In genomic region chr11:109873852-109874610, GRCm38 (mm10) we compare ENCODE assay signal across 11 mouse cellular contexts. TPM values are rescaled to one million over a fixed set of nuclear protein-coding genes. Genes with fewer than 3 reads are reported as not detected.
A peak's percentile ranks its signal among the peaks of the same experiment; 100 is the strongest.
DNase-seq lines count a peak whose midpoint lies in the region; ATAC-seq and TF ChIP-seq lines count a peak whose summit lies in the region.
"Had no signal": no experiment of that assay in that cellular context is flagged by ENCODE, and none has a peak within 500 bp of the region (broad histone marks: within the 10 kb centered on the region; RNA-seq: fewer than 3 reads in every experiment).

No protein-coding gene starts in this region.

- H3K4me1 ChIP-seq in heart, embryonic 14.5 days (ENCODE audit: control insufficient read depth in 2 of 2, insufficient read depth in 2 of 2, low read length in 2 of 2), result no peaks in the 10 kb centered on the region
- no peaks in the 10 kb centered on the region for H3K4me1 ChIP-seq in limb, embryonic 14.5 days (ENCODE audit: control insufficient read depth, insufficient read depth, low read length)
- H3K4me1 ChIP-seq in midbrain, embryonic 13.5 days (replicated peaks), result no peaks in the 10 kb centered on the region
- H3K4me1 ChIP-seq: embryonic facial prominence, embryonic 12.5 days had no signal

- 74% methylated on average over 22 of the region's 22 CpGs for WGBS in heart, embryonic 14.5 days
- WGBS in limb, embryonic 14.5 days, result 80% methylated on average over 22 of the region's 22 CpGs
- 86% methylated on average over 22 of the region's 22 CpGs for WGBS in midbrain, embryonic 13.5 days

- H3K27ac ChIP-seq in heart, embryonic 14.5 days (replicated peaks in 1 of 2; ENCODE audit: control insufficient read depth in 1 of 2, insufficient read depth in 1 of 2, low read depth in 2 of 2, low read length in 2 of 2), result peak overlapping the region; percentile 37 to 53; a peak in 3 of 4 replicates
- H3K27ac ChIP-seq in limb, embryonic 14.5 days (replicated peaks; ENCODE audit: low read depth, low read length), result 0 out of 2 replicates have a peak overlapping the region, but pooled peaks have one; percentile 3
- no peak overlapping the region for H3K27ac ChIP-seq in midbrain, embryonic 13.5 days
- H3K27ac ChIP-seq: embryonic facial prominence, embryonic 12.5 days had no signal

- H3K9ac ChIP-seq in heart, embryonic 14.5 days (ENCODE audit: low read length), result no peak overlapping the region
- H3K9ac ChIP-seq in limb, embryonic 14.5 days (ENCODE audit: low read depth, low read length, severe bottlenecking), result no peak overlapping the region
- no peak overlapping the region for H3K9ac ChIP-seq in midbrain, embryonic 13.5 days (replicated peaks)
- H3K9ac ChIP-seq: embryonic facial prominence, embryonic 12.5 days had no signal

- no peaks in the 10 kb centered on the region for H3K27me3 ChIP-seq in heart, embryonic 14.5 days (ENCODE audit: control insufficient read depth, insufficient read depth, low read length)
- no peaks in the 10 kb centered on the region for H3K27me3 ChIP-seq in limb, embryonic 14.5 days (ENCODE audit: control insufficient read depth, insufficient read depth, low read length)
- H3K27me3 ChIP-seq in midbrain, embryonic 13.5 days, result no peaks in the 10 kb centered on the region
- H3K27me3 ChIP-seq: embryonic facial prominence, embryonic 12.5 days had no signal

- no peaks in the 10 kb centered on the region for H3K36me3 ChIP-seq in heart, embryonic 14.5 days (ENCODE audit: control insufficient read depth, insufficient read depth, low read length)
- no peaks in the 10 kb centered on the region for H3K36me3 ChIP-seq in limb, embryonic 14.5 days (ENCODE audit: control insufficient read depth, insufficient read depth, low read length)
- no peaks in the 10 kb centered on the region for H3K36me3 ChIP-seq in midbrain, embryonic 13.5 days
- H3K36me3 ChIP-seq: embryonic facial prominence, embryonic 12.5 days had no signal

- no peak overlapping the region for H3K4me3 ChIP-seq in heart, embryonic 14.5 days (ENCODE audit: control insufficient read depth in 1 of 2, insufficient read depth in 1 of 2, low read depth in 1 of 2, low read length in 2 of 2)
- H3K4me3 ChIP-seq in limb, embryonic 14.5 days (replicated peaks; ENCODE audit: low read length), result no peak overlapping the region
- H3K4me3 ChIP-seq in midbrain, embryonic 13.5 days (replicated peaks), result no peak overlapping the region
- H3K4me3 ChIP-seq: embryonic facial prominence, embryonic 12.5 days had no signal

- no peak for ATAC-seq in heart, embryonic 14.5 days (ENCODE audit: insufficient number of reproducible peaks, insufficient read depth, low FRiP score, low read depth)
- no peak for ATAC-seq in limb, embryonic 14.5 days (ENCODE audit: low FRiP score, low read depth)
- ATAC-seq in midbrain, embryonic 13.5 days, result no peak

- TF ChIP-seq POLR2A in limb, embryonic 14.5 days (IDR thresholded peaks at IDR 0.05; ENCODE audit: borderline replicate concordance, extremely low read depth, insufficient read depth, insufficient read length), result no peak

- peak; percentile 51 for DNase-seq in testis, postnatal 10 days (ENCODE audit: low spot score)
- no peak for DNase-seq in testis, postnatal 14 days (ENCODE audit: low spot score)
- DNase-seq in limb, embryonic 14.5 days (ENCODE audit: low spot score), result peak; percentile 41
- no peak for DNase-seq in cerebellum, adult 11-12 months
- no peak for DNase-seq in left cerebral cortex, adult 11 months (ENCODE audit: low spot score)
- DNase-seq in left cerebral cortex, postnatal 36 days (ENCODE audit: low spot score in 2 of 2), result no peak
- DNase-seq: thymus, adult 18-20 months had no signal

- H3K4me2 ChIP-seq in heart, embryonic 14.5 days (ENCODE audit: low read length), result no peak overlapping the region
- no peak overlapping the region for H3K4me2 ChIP-seq in limb, embryonic 14.5 days (replicated peaks; ENCODE audit: low read depth, low read length, severe bottlenecking)
- H3K4me2 ChIP-seq in midbrain, embryonic 13.5 days (replicated peaks), result no peak overlapping the region
- H3K4me2 ChIP-seq: embryonic facial prominence, embryonic 12.5 days had no signal

- H3K9me3 ChIP-seq in heart, embryonic 14.5 days (ENCODE audit: control insufficient read depth, low read length), result no peaks in the 10 kb centered on the region
- H3K9me3 ChIP-seq in limb, embryonic 14.5 days (ENCODE audit: control insufficient read depth, low read length), result no peaks in the 10 kb centered on the region
- no peaks in the 10 kb centered on the region for H3K9me3 ChIP-seq in midbrain, embryonic 13.5 days
- H3K9me3 ChIP-seq: embryonic facial prominence, embryonic 12.5 days had no signal

- intact Hi-C loops in left cerebral cortex, postnatal 36 days (cut with DNase I), result loop anchor here (2.0 to 5.0 kb wide), 2 partner anchors 238 to 397 kb away; no protein-coding TSS in a partner anchor

RNA-seq across cellular contexts. Expression of gene 1700012B07Rik, which starts 46.2 kb away (rescaled TPM):
- not detected in 2 replicates for polyA plus RNA-seq in heart, embryonic 14.5 days (2014; fragmentation: Nextera tagmentation; extraction: Ambion mirVana)
- not detected in 2 replicates for polyA plus RNA-seq in limb, embryonic 14.5 days (2012; rRNA removed)
- not detected in 2 replicates for polyA plus RNA-seq in limb, embryonic 14.5 days (2014; fragmentation: Nextera tagmentation; extraction: Ambion mirVana)
- polyA plus RNA-seq in midbrain, embryonic 13.5 days (2015; fragmentation: Nextera tagmentation; extraction: Ambion mirVana), result not detected in 2 replicates
- not detected for total RNA-seq in left cerebral cortex, postnatal 36 days (2021)
- total RNA-seq: ES-E14 had no signal
- polyA plus RNA-seq: embryonic facial prominence, embryonic 12.5 days had no signal

Comparison
In these comparisons a context has a peak if more than half of its experiments do, and no peak if none do; other contexts are left out.
1. DNase-seq: peak in testis, postnatal 10 days (single experiment) and limb, embryonic 14.5 days (single experiment); none in testis, postnatal 14 days (single experiment), cerebellum, adult 11-12 months (single experiment), left cerebral cortex, adult 11 months (single experiment) and left cerebral cortex, postnatal 36 days (0 of 2).